Mouse (Mus musculus) olfactory bulb, adult 2 months (tissue): ENCODE measurements around the gene Ttll11. TPM values are rescaled to one million over a fixed set of nuclear protein-coding genes. Genes with fewer than 3 reads are reported as not detected.

Source experiments
- H3K27ac ChIP-seq: fragments of 200-500 bp; 2 replicates; pipeline ENCODE4 v1.5.1; 2012; ENCODE audit warnings: low read depth, low read length; ENCODE audit not compliant: insufficient read depth
- H3K4me1 ChIP-seq: fragments of 200-500 bp; 2 replicates; pipeline ENCODE4 v1.6.1; 2012; ENCODE audit warnings: low read length; ENCODE audit not compliant: control insufficient read depth, insufficient read depth
- H3K4me3 ChIP-seq: fragments of 200-500 bp; 2 replicates; pipeline ENCODE4 v1.5.1; 2012; ENCODE audit warnings: mild to moderate bottlenecking, low read depth, low read length, moderate library complexity; ENCODE audit not compliant: insufficient read depth
- CTCF ChIP-seq: fragments of 200-500 bp; IDR thresholded peaks from 2 replicates; pipeline ENCODE4 v1.5.1; 2012; ENCODE audit warnings: low read depth, mild to moderate bottlenecking, low read length, moderate library complexity; ENCODE audit not compliant: insufficient read depth
- POLR2A ChIP-seq: fragments of 200-500 bp; IDR thresholded peaks from 2 replicates; pipeline ENCODE4 v1.6.1; 2012; ENCODE audit warnings: mild to moderate bottlenecking, low read depth, low read length, moderate library complexity; ENCODE audit not compliant: insufficient read depth
- WGBS: fragments of 180-500 bp; shearing (Covaris S2); methylation state at CpG from one replicate; pipeline ENCODE4 v1.1.7; 2018; 5-methylcytosine and 5-hydroxymethylcytosine counted together
- polyA plus RNA-seq: library from polyadenylated mRNA; stranded (reverse); fragments of >200 nt; gene quantifications from 2 replicates; pipeline ENCODE4 v1.2.4, GENCODE M21; 2012; ENCODE audit warnings: low replicate concordance; ENCODE audit not compliant: missing spikeins, insufficient read depth, insufficient read length

Gene Ttll11
- polyA plus RNA-seq, 1 experiment = not detected

GRCm38 (mm10) chr2:35719230-35720005 is 260.3 kb downstream of the Ttll11 start:
- peaks cover 12% of the 10 kb centered on the region for H3K4me1 ChIP-seq

GRCm38 (mm10) chr2:35718662-35719061 is 261.1 kb downstream of the Ttll11 start:
- H3K4me1 ChIP-seq = peaks cover 12% of the 10 kb centered on the region
- TF ChIP-seq POLR2A (no peak), CTCF (no peak)
- 87% methylated on average over 9 of the region's 9 CpGs for WGBS
- H3K4me3 ChIP-seq = no peak overlapping the region
- H3K27ac ChIP-seq = no peak overlapping the region

More at GRCm38 (mm10) chr2:35719230-35720005, 260.3 kb downstream of the Ttll11 start:
- Histone ChIP-seq H3K27ac (no peak overlapping the region), H3K4me3 (no peak overlapping the region)
- 91% methylated on average over 12 of the region's 12 CpGs for WGBS
- no peak for TF ChIP-seq CTCF
- no peak for TF ChIP-seq POLR2A

GRCm38 (mm10) chr2:35718003-35718500 is 261.7 kb downstream of the Ttll11 start:
- TF ChIP-seq CTCF (no peak), POLR2A (no peak)
- WGBS = 87% methylated on average over 5 of the region's 5 CpGs
- peaks cover 12% of the 10 kb centered on the region for H3K4me1 ChIP-seq
- H3K4me3 ChIP-seq = no peak overlapping the region
- no peak overlapping the region for H3K27ac ChIP-seq

GRCm38 (mm10) chr2:35716175-35716574 is 263.5 kb downstream of the Ttll11 start:
- no peak overlapping the region for H3K4me3 ChIP-seq
- WGBS = 73% methylated on average over 1 of the region's 1 CpGs
- peaks cover 12% of the 10 kb centered on the region for H3K4me1 ChIP-seq
- H3K27ac ChIP-seq = no peak overlapping the region
- TF ChIP-seq POLR2A (no peak), CTCF (no peak)

GRCm38 (mm10) chr2:35715485-35715884 is 264.2 kb downstream of the Ttll11 start:
- peaks cover 12% of the 10 kb centered on the region for H3K4me1 ChIP-seq
- WGBS = 92% methylated on average over 3 of the region's 3 CpGs

GRCm38 (mm10) chr2:35714742-35715167 is 265.0 kb downstream of the Ttll11 start:
- peaks cover 9% of the 10 kb centered on the region for H3K4me1 ChIP-seq
- 47% methylated on average over 8 of the region's 8 CpGs for WGBS
- TF ChIP-seq CTCF (no peak), POLR2A (no peak)
- no peak overlapping the region for H3K4me3 ChIP-seq
- no peak overlapping the region for H3K27ac ChIP-seq

More at GRCm38 (mm10) chr2:35715485-35715884, 264.2 kb downstream of the Ttll11 start:
- H3K27ac ChIP-seq = no peak overlapping the region
- H3K4me3 ChIP-seq = no peak overlapping the region
- no peak for TF ChIP-seq POLR2A
- TF ChIP-seq CTCF = no peak

GRCm38 (mm10) chr2:35713460-35713859 is 266.3 kb downstream of the Ttll11 start:
- H3K4me1 ChIP-seq = peaks cover 5% of the 10 kb centered on the region
- TF ChIP-seq POLR2A (no peak), CTCF (no peak)
- 77% methylated on average over 7 of the region's 7 CpGs for WGBS
- H3K4me3 ChIP-seq = no peak overlapping the region
- no peak overlapping the region for H3K27ac ChIP-seq

GRCm38 (mm10) chr2:35712611-35713010 is 267.1 kb downstream of the Ttll11 start:
- Histone ChIP-seq H3K4me1 (peaks cover 5% of the 10 kb centered on the region), H3K27ac (no peak overlapping the region), H3K4me3 (no peak overlapping the region)
- WGBS = over 99% methylated on average over 5 of the region's 5 CpGs
- TF ChIP-seq CTCF = no peak
- TF ChIP-seq POLR2A = no peak

GRCm38 (mm10) chr2:35703241-35703640 is 276.5 kb downstream of the Ttll11 start:
- Histone ChIP-seq H3K4me3 (no peak overlapping the region), H3K4me1 (peaks cover 8% of the 10 kb centered on the region), H3K27ac (no peak overlapping the region)
- WGBS = 95% methylated on average over 3 of the region's 3 CpGs
- TF ChIP-seq CTCF = no peak
- no peak for TF ChIP-seq POLR2A
